Mouse (Mus musculus) liver, postnatal 0 days (tissue): ENCODE data around the gene Gm8439. TPM values are rescaled to one million over a fixed set of nuclear protein-coding genes. Genes with fewer than 3 reads are reported as not detected.

Experiments
- ATAC-seq: fragments of 200-750 bp; cut with Nextera tagmentation; 2 replicates; pipeline ENCODE4 v1.8.0; 2017; ENCODE audit warnings: mild to moderate bottlenecking, moderate library complexity
- DNase-seq: peaks from one replicate; pipeline ENCODE4 v3.0.0-alpha.2; 2016
- H3K27ac ChIP-seq: fragments of 300-500 bp; sonication (generic); 2 replicates; pipeline ENCODE4 v1.5.1; 2014; ENCODE audit warnings: antibody characterized with exemption, moderate library complexity, mild to moderate bottlenecking, low read depth
- H3K27me3 ChIP-seq: fragments of 300-500 bp; sonication (generic); 2 replicates; pipeline ENCODE4 v1.6.1; 2014; ENCODE audit warnings: low read length, control low read depth, mixed read lengths; ENCODE audit not compliant: insufficient read depth
- H3K36me3 ChIP-seq: fragments of 300-500 bp; sonication (generic); replicated peaks from 2 replicates; pipeline ENCODE4 v1.6.1; 2014; ENCODE audit warnings: mild to moderate bottlenecking, control low read depth, low read length, moderate library complexity, mixed read lengths; ENCODE audit not compliant: insufficient read depth
- H3K4me1 ChIP-seq: fragments of 300-500 bp; sonication (generic); 2 replicates; pipeline ENCODE4 v1.6.1; 2014; ENCODE audit warnings: antibody characterized with exemption, mild to moderate bottlenecking, control low read depth; ENCODE audit not compliant: insufficient read depth
- H3K4me2 ChIP-seq: fragments of 300-500 bp; sonication (generic); 2 replicates; pipeline ENCODE4 v1.6.1; 2014; ENCODE audit warnings: low read depth, mild to moderate bottlenecking, low read length, moderate library complexity, mixed read lengths
- H3K4me3 ChIP-seq: fragments of 300-500 bp; sonication (generic); 2 replicates; pipeline ENCODE4 v1.5.1; 2014; ENCODE audit warnings: low read depth, low read length
- H3K9ac ChIP-seq: fragments of 300-500 bp; sonication (generic); replicated peaks from 2 replicates; pipeline ENCODE4 v1.6.1; 2014; ENCODE audit warnings: mild to moderate bottlenecking, moderate library complexity
- H3K9me3 ChIP-seq: fragments of 300-500 bp; sonication (generic); 2 replicates; pipeline ENCODE4 v1.6.1; 2016; ENCODE audit warnings: mild to moderate bottlenecking, control low read depth, low read length, mixed read lengths
- CTCF ChIP-seq: sonication (generic); IDR thresholded peaks from 2 replicates; pipeline ENCODE4 v1.5.1; 2016; ENCODE audit warnings: antibody characterized with exemption, low read depth
- EP300 ChIP-seq: IDR thresholded peaks from 2 replicates; pipeline ENCODE4 v1.6.1; 2016; ENCODE audit warnings: antibody characterized with exemption, low read depth, mild to moderate bottlenecking
- WGBS: fragments of 180-500 bp; shearing (Covaris S2); extraction: QIAGEN DNeasy Blood & Tissue Kit; methylation state at CpG from one replicate; pipeline ENCODE4 v1.1.7; 2014; ENCODE audit not compliant: insufficient replicate concordance; 5-methylcytosine and 5-hydroxymethylcytosine counted together
- polyA plus RNA-seq: library from polyadenylated mRNA; unstranded; fragments of >200 nt; fragmentation: Nextera tagmentation; extraction: Ambion mirVana; gene quantifications from 2 replicates; pipeline ENCODE4 v1.2.1, GENCODE M21; 2015

The Gm8439 gene
- 0.30 and 0.40 TPM in 2 replicates for polyA plus RNA-seq

DNA sequence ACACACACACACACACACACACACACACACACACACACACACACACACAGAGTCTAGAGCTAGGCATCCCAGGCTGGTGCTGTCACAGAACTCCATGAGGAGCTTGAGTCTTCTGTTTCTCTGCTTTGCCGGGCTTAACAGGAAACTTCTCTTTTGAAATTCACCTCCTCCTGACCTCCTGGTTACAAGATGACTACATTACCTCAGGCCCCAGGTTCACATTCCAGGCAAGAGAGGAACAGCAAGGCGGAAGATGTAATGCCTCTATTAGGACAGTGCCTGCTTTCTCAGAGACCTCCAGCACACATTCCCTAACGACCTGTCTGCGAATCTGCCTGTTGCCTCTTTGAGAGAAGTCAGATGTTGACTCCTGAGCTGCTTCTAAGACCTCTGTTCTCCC, at the start of gene Gm8439:
Gm8439 (plus strand) TSS at position 301 of the 400 bp plus-strand sequence.
- Histone ChIP-seq H3K36me3 (no peaks in the 10 kb centered on the region), H3K4me3 (peak within 1 kb of the TSS; percentile 17), H3K27ac (no peak within 1 kb of the TSS), H3K4me1 (peaks cover 14% of the 10 kb centered on the region), H3K4me2 (peak within 1 kb of the TSS; percentile 43), H3K27me3 (no peaks in the 10 kb centered on the region), H3K9ac (0 out of 2 replicates have a peak within 1 kb of the TSS, but pooled peaks have one; percentile 26), H3K9me3 (no peaks in the 10 kb centered on the region)
- DNase-seq (no peak), ATAC-seq (no peak)
- WGBS = 32% methylated on average over 4 of the region's 4 CpGs
- TF ChIP-seq CTCF (no peak), EP300 (no peak)

- Histone ChIP-seq H3K36me3 (peaks cover 66% of the 10 kb centered on the region), H3K9ac (no peak overlapping the region), H3K4me3 (no peak overlapping the region), H3K27ac (no peak overlapping the region), H3K4me1 (no peaks in the 10 kb centered on the region), H3K9me3 (no peaks in the 10 kb centered on the region), H3K27me3 (no peaks in the 10 kb centered on the region), H3K4me2 (no peak overlapping the region)
- 73% methylated on average over 1 of the region's 1 CpGs for WGBS
- DNase-seq (no peak), ATAC-seq (no peak)
- TF ChIP-seq CTCF (no peak), EP300 (no peak)
These were observed 43.6 kb upstream of the Gm8439 start for GRCm38 (mm10) chr4:120544896-120545295.

- Histone ChIP-seq H3K27me3 (no peaks in the 10 kb centered on the region), H3K36me3 (peaks cover 63% of the 10 kb centered on the region), H3K9ac (no peak overlapping the region), H3K4me2 (no peak overlapping the region), H3K4me3 (no peak overlapping the region), H3K4me1 (no peaks in the 10 kb centered on the region), H3K27ac (no peak overlapping the region), H3K9me3 (no peaks in the 10 kb centered on the region)
- no peak for ATAC-seq
- no peak for DNase-seq
- 88% methylated on average over 6 of the region's 6 CpGs for WGBS
- no peak for TF ChIP-seq CTCF
- TF ChIP-seq EP300 = no peak
These were observed 32.0 kb upstream of the Gm8439 start for GRCm38 (mm10) chr4:120556592-120556991.

DNA sequence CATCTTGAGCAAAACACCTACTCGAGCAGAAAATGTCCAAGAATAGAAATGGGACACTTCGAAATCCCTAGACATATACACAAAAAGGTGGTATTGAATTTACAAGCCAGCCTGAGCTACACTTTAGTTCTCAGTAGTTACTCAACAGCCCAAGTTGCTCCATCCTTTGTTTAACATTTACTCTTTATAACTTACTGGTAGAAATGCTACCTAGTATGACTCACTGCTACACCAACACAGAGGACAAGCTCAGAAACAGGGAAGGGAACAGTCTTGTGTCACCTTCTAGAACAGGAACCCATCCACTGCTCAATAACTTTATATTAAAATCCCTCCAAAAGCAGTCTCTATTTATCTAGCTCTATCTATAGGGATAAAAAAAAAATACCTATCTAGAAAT, 22.8 kb upstream of the Gm8439 start:
- Histone ChIP-seq H3K4me1 (peaks cover 21% of the 10 kb centered on the region), H3K4me2 (no peak overlapping the region), H3K36me3 (peaks cover 20% of the 10 kb centered on the region), H3K4me3 (no peak overlapping the region), H3K9me3 (no peaks in the 10 kb centered on the region), H3K9ac (no peak overlapping the region), H3K27ac (no peak overlapping the region), H3K27me3 (no peaks in the 10 kb centered on the region)
- no peak for DNase-seq
- 62% methylated on average over 2 of the region's 2 CpGs for WGBS
- peak; percentile 11; the same call in 1 of the 2 replicates for ATAC-seq
- TF ChIP-seq EP300 = 0 out of 2 replicates have a peak, but pooled peaks have one; percentile 17
- TF ChIP-seq CTCF = no peak

DNA sequence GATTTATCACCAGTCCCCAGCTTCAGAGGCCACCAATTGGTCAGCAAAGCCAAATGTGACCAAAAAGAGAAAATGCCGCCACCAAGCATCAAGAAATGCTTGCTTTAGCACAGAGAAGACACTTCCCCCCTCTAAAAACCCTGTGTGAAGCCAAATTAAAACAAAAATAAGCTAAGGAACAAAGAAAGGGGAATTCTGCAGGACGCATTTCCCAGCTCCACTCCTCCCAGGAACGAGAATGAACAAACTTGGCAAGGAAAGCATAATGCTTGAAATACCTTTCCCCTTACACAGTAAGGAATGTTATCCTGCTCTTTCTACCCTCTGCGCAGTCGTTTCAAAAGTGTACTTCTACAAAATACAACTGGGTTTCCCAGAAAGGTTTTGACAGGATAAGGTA, 20.5 kb upstream of the Gm8439 start:
- peaks cover 23% of the 10 kb centered on the region for H3K4me1 ChIP-seq
- 66% methylated on average over 5 of the region's 5 CpGs for WGBS
- TF ChIP-seq EP300 (no peak), CTCF (no peak)
- DNase-seq = no peak
- H3K27me3 ChIP-seq = no peaks in the 10 kb centered on the region
- H3K9ac ChIP-seq = no peak overlapping the region
- H3K9me3 ChIP-seq = no peaks in the 10 kb centered on the region
- H3K27ac ChIP-seq = no peak overlapping the region
- H3K36me3 ChIP-seq = peaks cover 16% of the 10 kb centered on the region
- H3K4me2 ChIP-seq = peak overlapping the region; percentile 4; the same call in 1 of the 2 replicates
- ATAC-seq = no peak
- H3K4me3 ChIP-seq = no peak overlapping the region

DNA sequence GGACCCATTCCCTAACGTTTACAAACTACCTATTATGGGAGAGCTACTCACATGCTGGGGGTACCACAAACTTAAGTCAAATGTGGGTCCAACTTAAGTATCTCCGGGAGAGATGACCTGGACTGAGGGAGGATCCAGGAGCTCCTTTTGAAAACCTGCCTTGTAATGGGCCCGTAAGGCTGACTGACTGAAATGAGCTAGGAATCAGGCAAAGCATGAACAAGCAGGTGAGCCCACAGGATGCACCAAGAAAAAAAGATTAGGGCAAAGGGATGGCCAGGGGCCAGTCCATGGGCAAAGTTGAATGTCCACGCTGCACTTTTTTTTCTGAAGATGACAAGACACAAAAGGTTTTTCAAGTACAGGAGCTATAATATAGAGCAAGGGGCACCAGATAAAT, 19.5 kb upstream of the Gm8439 start:
- no peaks in the 10 kb centered on the region for H3K9me3 ChIP-seq
- 6% methylated on average over 4 of the region's 4 CpGs for WGBS
- peaks cover 23% of the 10 kb centered on the region for H3K4me1 ChIP-seq
- H3K4me3 ChIP-seq = peak overlapping the region; percentile 90
- ATAC-seq = no peak
- 0 out of 2 replicates have a peak overlapping the region, but pooled peaks have one; percentile 77 for H3K27ac ChIP-seq
- peak overlapping the region; percentile 100 for H3K4me2 ChIP-seq
- H3K9ac ChIP-seq = peak overlapping the region; percentile 89
- no peak for TF ChIP-seq CTCF
- no peak for TF ChIP-seq EP300
- H3K36me3 ChIP-seq = peaks cover 6% of the 10 kb centered on the region; the same call in 1 of the 2 replicates
- H3K27me3 ChIP-seq = no peaks in the 10 kb centered on the region
- peak; percentile 18 for DNase-seq
